Mouse (Mus musculus): Measurements from ENCODE around the gene Atp13a3.
A peak's percentile ranks its signal among the peaks of the same experiment; 100 is the strongest.

The Atp13a3 gene

DNA sequence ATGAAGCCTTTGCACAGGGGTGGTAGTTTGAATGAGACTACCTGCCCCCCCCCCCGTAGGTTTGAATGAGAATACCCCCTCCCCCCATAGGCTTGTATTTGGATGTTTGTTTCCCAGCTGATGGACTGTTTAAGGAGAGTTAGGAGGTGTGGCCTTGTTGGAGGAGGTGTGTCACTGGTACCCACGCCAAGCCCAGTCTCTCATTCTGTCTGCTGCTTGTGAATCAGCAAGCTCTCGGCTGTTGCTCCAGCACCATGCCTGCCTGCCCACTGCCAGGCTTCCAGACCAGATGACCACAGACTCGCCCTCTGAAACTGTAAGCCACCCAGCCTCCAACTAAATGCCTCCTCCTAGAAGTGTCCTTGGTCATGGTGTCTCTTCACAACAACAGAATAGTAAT lies 142.6 kb downstream of the Atp13a3 start:
- Histone ChIP-seq H3K36me3 (ENCODE audit: control insufficient read depth, insufficient read depth, low read length, poor library complexity, severe bottlenecking) (no peaks in the 10 kb centered on the region), H3K27me3 (ENCODE audit: control insufficient read depth, insufficient read depth, low read length, poor library complexity, severe bottlenecking) (no peaks in the 10 kb centered on the region)
- no peak for DNase-seq (ENCODE audit: low read depth, low spot score)

DNA sequence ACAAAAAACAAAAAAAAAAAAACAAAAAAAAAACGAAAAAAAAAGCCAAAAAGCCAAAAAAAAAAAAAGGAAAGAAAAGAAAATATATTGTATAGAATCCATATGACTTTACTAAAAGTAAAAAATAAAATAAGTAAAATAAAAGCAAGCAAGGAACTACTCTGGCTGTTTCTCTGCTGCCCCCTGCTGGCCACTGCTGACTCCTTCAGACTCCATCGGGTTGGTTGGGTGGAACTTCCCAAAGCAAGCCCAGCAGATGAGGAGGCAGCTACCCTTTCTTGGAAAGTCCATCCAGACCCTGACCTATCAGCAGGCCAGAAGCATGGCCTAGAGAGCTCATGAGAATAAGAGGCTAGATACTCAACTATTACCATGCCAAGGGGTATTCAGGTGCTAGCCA lies 143.1 kb downstream of the Atp13a3 start:
- peak; percentile 84 for DNase-seq (ENCODE audit: low read depth, low spot score)
- H3K36me3 ChIP-seq (ENCODE audit: control insufficient read depth, insufficient read depth, low read length, poor library complexity, severe bottlenecking), result no peaks in the 10 kb centered on the region
- no peaks in the 10 kb centered on the region for H3K27me3 ChIP-seq (ENCODE audit: control insufficient read depth, insufficient read depth, low read length, poor library complexity, severe bottlenecking)
